Mouse (Mus musculus) limb, embryonic 14.5 days (tissue): ENCODE data around the gene Slc22a3. TPM values are rescaled to one million over a fixed set of nuclear protein-coding genes. Genes with fewer than 3 reads are reported as not detected.

ENCODE experiments used
- ATAC-seq: fragments of 200-750 bp; cut with Nextera tagmentation; 2 replicates; pipeline ENCODE4 v1.8.0; 2017; ENCODE audit warnings: low read depth, moderate number of reproducible peaks, moderate TSS enrichment; ENCODE audit not compliant: low FRiP score
- DNase-seq: peaks from one replicate; pipeline ENCODE4 v3.0.0-alpha.2; 2015; ENCODE audit warnings: low spot score
- H3K27ac ChIP-seq: fragments of 300-500 bp; sonication (generic); replicated peaks from 2 replicates; pipeline ENCODE4 v1.5.1; 2014; ENCODE audit warnings: low read depth, mild to moderate bottlenecking, low read length, moderate library complexity, mixed read lengths
- H3K27me3 ChIP-seq: fragments of 300-500 bp; sonication (generic); 2 replicates; pipeline ENCODE4 v1.6.1; 2014; ENCODE audit warnings: low read length, mixed read lengths; ENCODE audit not compliant: control insufficient read depth, insufficient read depth
- H3K36me3 ChIP-seq: fragments of 300-500 bp; sonication (generic); 2 replicates; pipeline ENCODE4 v1.6.1; 2014; ENCODE audit warnings: mild to moderate bottlenecking, low read length, moderate library complexity, mixed read lengths; ENCODE audit not compliant: control insufficient read depth, insufficient read depth
- H3K4me1 ChIP-seq: fragments of 300-500 bp; sonication (generic); 2 replicates; pipeline ENCODE4 v1.6.1; 2014; ENCODE audit warnings: antibody characterized with exemption, low read length, mixed read lengths; ENCODE audit not compliant: control insufficient read depth, insufficient read depth
- H3K4me2 ChIP-seq: fragments of 300-500 bp; sonication (generic); replicated peaks from 2 replicates; pipeline ENCODE4 v1.6.1; 2014; ENCODE audit warnings: low read depth, mild to moderate bottlenecking, low read length, moderate library complexity; ENCODE audit not compliant: severe bottlenecking
- H3K4me3 ChIP-seq: fragments of 300-500 bp; sonication (generic); replicated peaks from 2 replicates; pipeline ENCODE4 v1.5.1; 2014; ENCODE audit warnings: low read length
- H3K9ac ChIP-seq: fragments of 300-500 bp; sonication (generic); 2 replicates; pipeline ENCODE4 v1.6.1; 2014; ENCODE audit warnings: mild to moderate bottlenecking, low read depth, low read length, moderate library complexity; ENCODE audit not compliant: severe bottlenecking
- H3K9me3 ChIP-seq: fragments of 300-500 bp; sonication (generic); 2 replicates; pipeline ENCODE4 v1.6.1; 2016; ENCODE audit warnings: low read length; ENCODE audit not compliant: control insufficient read depth
- POLR2A ChIP-seq: fragments of 200-500 bp; IDR thresholded peaks from 2 replicates; pipeline ENCODE4 v1.8.0; 2012; ENCODE audit warnings: inconsistent platforms, mild to moderate bottlenecking, moderate library complexity, borderline replicate concordance; ENCODE audit not compliant: insufficient read depth, insufficient read length; ENCODE audit errors: extremely low read depth
- WGBS: fragments of 180-500 bp; shearing (Covaris S2); extraction: QIAGEN DNeasy Blood & Tissue Kit; methylation state at CpG from one replicate; pipeline ENCODE4 v1.1.7; 2014; 5-methylcytosine and 5-hydroxymethylcytosine counted together
- polyA plus RNA-seq, 2 experiments: library from polyadenylated mRNA; depleted of rRNA in 1 of 2; stranded (reverse) in 1 of 2; unstranded in 1 of 2; fragments of >200 nt; fragmentation: Nextera tagmentation in 1 of 2; extraction: Ambion mirVana in 1 of 2; gene quantifications; 2 replicates each; pipeline versions ENCODE4 v1.2.1 to v1.2.3; 2012 to 2014

Slc22a3 gene
- polyA plus RNA-seq, 2 experiments: 1.5 to 2.2 TPM

DNA sequence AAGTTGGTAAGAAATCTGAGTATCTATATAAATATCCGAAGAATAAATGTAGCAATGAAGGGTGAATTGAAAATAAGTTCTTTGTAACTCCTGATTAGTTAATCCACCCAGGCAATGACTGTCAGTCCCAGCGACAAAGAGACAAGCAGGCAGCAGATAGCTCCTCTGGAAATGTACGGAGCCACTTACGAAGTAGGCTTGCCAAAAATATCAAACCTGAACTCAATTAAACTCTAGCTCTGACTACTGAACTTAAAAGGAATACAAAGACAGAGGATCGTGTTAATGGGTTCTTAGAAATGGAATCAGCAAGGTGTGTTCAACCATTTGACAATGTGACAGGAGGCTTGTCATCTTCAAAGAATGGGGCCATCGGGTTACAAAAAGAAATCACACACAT is 53.8 kb downstream of the Slc22a3 start:
- 81% methylated on average over 6 of the region's 6 CpGs for WGBS
- H3K4me2 ChIP-seq: no peak overlapping the region
- no peak for DNase-seq
- H3K27ac ChIP-seq: no peak overlapping the region
- no peaks in the 10 kb centered on the region for H3K27me3 ChIP-seq
- no peak for ATAC-seq
- no peak for TF ChIP-seq POLR2A
- H3K4me1 ChIP-seq: no peaks in the 10 kb centered on the region
- H3K9ac ChIP-seq: no peak overlapping the region
- no peak overlapping the region for H3K4me3 ChIP-seq
- no peaks in the 10 kb centered on the region for H3K36me3 ChIP-seq
- no peaks in the 10 kb centered on the region for H3K9me3 ChIP-seq

DNA sequence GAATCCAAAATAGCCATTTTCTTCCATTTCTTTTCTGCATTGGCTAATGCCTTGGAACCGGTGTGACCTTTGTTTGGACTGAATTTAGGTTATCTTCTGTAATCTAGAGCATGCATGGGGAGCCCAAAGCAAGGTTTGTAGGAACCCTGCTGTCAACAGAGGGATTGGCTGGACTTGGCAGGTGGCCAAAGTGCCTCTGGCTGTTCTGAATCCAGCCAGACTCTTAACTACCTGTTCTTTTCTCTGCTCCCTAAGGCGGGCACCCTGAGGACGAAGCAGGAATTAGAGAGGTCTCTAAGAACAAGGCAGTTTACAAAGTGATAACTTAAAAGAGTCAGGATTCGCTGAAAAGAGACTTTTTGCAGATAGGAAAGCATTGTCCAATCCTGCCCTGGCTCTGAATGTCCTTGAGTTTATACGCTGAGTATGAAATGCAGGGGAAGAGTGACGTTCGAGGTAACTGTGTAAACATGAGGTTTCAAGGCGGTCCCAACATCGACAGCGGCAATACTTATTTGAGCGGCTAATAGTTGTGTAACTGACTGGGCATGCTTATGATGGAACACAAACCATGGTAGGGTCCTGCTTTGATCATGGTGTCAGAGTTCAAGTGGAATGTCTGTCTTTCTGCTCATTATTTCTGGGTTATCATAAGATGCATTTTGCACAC is 54.5 kb downstream of the Slc22a3 start:
- Histone ChIP-seq H3K27ac (no peak overlapping the region), H3K9ac (no peak overlapping the region), H3K27me3 (no peaks in the 10 kb centered on the region), H3K4me3 (no peak overlapping the region), H3K4me1 (no peaks in the 10 kb centered on the region), H3K4me2 (no peak overlapping the region), H3K9me3 (no peaks in the 10 kb centered on the region), H3K36me3 (no peaks in the 10 kb centered on the region)
- no peak for DNase-seq
- 74% methylated on average over 11 of the region's 11 CpGs for WGBS
- TF ChIP-seq POLR2A: no peak
- no peak for ATAC-seq

DNA sequence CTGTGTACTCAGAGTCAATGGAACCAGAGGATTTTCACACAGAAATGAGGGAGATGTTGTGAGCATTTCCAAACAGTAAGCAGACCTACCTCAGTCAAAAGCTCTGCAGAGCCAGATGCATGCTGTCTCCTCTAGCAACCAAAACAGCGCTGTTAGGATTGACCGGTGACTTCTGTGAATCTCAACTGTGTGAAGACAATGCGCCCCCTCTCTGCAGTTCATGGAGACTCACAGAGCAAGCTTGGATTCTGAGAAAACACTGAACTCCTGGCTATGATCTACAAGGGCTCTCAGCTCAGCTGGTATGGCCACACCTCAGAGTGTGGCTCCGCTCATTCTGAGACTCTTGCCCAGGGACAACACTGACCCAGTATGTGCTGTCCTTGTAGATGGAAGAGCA is 56.3 kb downstream of the Slc22a3 start:
- Histone ChIP-seq H3K27me3 (no peaks in the 10 kb centered on the region), H3K4me1 (no peaks in the 10 kb centered on the region), H3K4me2 (no peak overlapping the region), H3K27ac (no peak overlapping the region), H3K9me3 (no peaks in the 10 kb centered on the region), H3K36me3 (no peaks in the 10 kb centered on the region), H3K4me3 (no peak overlapping the region), H3K9ac (no peak overlapping the region)
- no peak for ATAC-seq
- no peak for TF ChIP-seq POLR2A
- WGBS: 43% methylated on average over 4 of the region's 4 CpGs
- peak; percentile 22 for DNase-seq

DNA sequence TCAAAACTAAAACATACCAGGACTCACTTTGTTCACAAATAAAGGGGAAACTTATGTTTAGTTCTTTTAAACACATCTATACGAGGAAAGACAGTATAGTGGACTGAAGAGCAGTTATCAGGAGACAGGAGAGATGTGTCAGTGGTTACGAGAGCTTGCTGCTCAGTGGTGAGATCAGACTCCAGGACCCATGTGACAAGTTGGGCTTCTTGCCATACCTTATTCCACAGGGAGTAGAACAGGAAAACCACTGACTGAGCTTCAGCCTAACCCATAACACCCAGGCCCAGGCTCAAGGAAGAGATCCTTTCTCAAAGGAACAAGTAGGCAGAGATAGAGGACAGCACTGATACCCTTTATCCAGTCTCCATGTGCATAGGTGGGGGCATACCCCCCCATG is 62.9 kb downstream of the Slc22a3 start:
- no peaks in the 10 kb centered on the region for H3K4me1 ChIP-seq
- no peak overlapping the region for H3K4me3 ChIP-seq
- no peak overlapping the region for H3K4me2 ChIP-seq
- no peak for DNase-seq
- WGBS: 79% methylated on average over 2 of the region's 2 CpGs
- no peaks in the 10 kb centered on the region for H3K27me3 ChIP-seq
- no peak for ATAC-seq
- no peak for TF ChIP-seq POLR2A
- no peaks in the 10 kb centered on the region for H3K9me3 ChIP-seq
- no peaks in the 10 kb centered on the region for H3K36me3 ChIP-seq
- no peak overlapping the region for H3K27ac ChIP-seq
- H3K9ac ChIP-seq: no peak overlapping the region

DNA sequence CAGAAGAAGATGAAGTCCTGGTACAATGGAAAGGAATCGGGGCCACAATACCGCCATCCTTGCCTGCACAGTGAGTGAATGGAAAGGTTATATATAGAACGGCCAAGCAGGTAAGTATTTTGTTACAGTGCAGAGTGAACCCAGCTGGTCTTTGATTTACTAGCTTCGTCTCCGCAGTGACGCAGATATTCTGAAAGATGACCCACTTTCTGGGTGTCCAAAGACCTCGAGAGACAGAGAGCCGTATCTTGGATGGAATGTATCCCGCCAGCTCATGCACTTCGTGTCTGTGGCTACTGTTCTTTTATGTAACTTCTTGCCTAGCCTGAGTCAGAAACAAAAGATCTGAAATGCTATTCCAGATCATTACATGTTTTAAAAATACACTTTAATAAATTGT is 69.7 kb downstream of the Slc22a3 start:
- H3K9me3 ChIP-seq: no peaks in the 10 kb centered on the region
- H3K36me3 ChIP-seq: no peaks in the 10 kb centered on the region
- H3K27ac ChIP-seq: no peak overlapping the region
- H3K4me3 ChIP-seq: no peak overlapping the region
- H3K4me2 ChIP-seq: no peak overlapping the region
- TF ChIP-seq POLR2A: no peak
- H3K9ac ChIP-seq: no peak overlapping the region
- DNase-seq: no peak
- WGBS: 72% methylated on average over 10 of the region's 10 CpGs
- ATAC-seq: no peak
- no peaks in the 10 kb centered on the region for H3K4me1 ChIP-seq
- H3K27me3 ChIP-seq: no peaks in the 10 kb centered on the region
